Mouse (Mus musculus): ENCODE data around the gene Ifit2.

DNA sequence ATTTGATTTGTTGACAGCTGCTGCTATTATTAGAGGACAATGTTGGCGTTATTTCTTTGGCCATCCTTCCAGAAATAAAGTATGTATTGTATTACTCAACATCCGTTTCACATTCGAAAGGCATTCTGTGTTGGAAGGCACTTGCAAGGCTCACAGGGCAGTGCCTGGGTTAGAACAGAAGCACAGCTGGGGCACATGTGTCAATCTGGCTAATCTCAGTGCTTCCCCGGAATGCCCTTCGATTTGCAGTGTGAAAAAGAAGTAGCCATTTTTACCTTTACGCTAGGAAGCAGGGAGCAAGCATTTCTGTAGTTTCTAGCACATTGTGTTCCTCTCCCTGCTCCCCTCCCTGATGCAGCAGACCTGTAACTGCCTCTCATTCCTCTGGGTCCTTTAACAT lies 2.5 kb downstream of the Ifit2 start:
- TF ChIP-seq SIN3A (IDR thresholded peaks at IDR 0.05; ENCODE audit: low read length) (no peak), JUND (IDR thresholded peaks at IDR 0.05; ENCODE audit: low read depth, low read length) (no peak), CTCF (IDR thresholded peaks at IDR 0.05 in 2 of 3, conservative IDR thresholded peaks at IDR 0.05 in 1 of 3; ENCODE audit: control insufficient read depth in 1 of 3, insufficient read depth in 1 of 3, low read depth in 2 of 3, low read length in 3 of 3, poor library complexity in 1 of 3, severe bottlenecking in 1 of 3) (no peak), ZNF384 (IDR thresholded peaks at IDR 0.05; ENCODE audit: low read depth, low read length) (no peak)

Measured in MEL (cell line).